Mouse (Mus musculus) kidney, embryonic 16.5 days (tissue): Measurements from ENCODE around the gene Fam214a. TPM values are rescaled to one million over a fixed set of nuclear protein-coding genes. Genes with fewer than 3 reads are reported as not detected.

Experiments
- ATAC-seq: fragments of 200-750 bp; cut with Nextera tagmentation; 2 replicates; pipeline ENCODE4 v1.8.0; 2017; ENCODE audit warnings: moderate TSS enrichment; ENCODE audit not compliant: low FRiP score, low TSS enrichment
- H3K27ac ChIP-seq: fragments of 300-500 bp; sonication (generic); 2 replicates; pipeline ENCODE4 v1.5.1; 2014; ENCODE audit warnings: low read length
- H3K27me3 ChIP-seq: fragments of 300-500 bp; sonication (generic); 2 replicates; pipeline ENCODE4 v1.6.1; 2014; ENCODE audit warnings: low read length, control low read depth, mixed read lengths; ENCODE audit not compliant: insufficient read depth
- H3K36me3 ChIP-seq: fragments of 300-500 bp; sonication (generic); 2 replicates; pipeline ENCODE4 v1.6.1; 2014; ENCODE audit warnings: low read length, control low read depth, mixed read lengths; ENCODE audit not compliant: insufficient read depth
- H3K4me1 ChIP-seq: fragments of 300-500 bp; sonication (generic); 2 replicates; pipeline ENCODE4 v1.6.1; 2014; ENCODE audit warnings: low read length, control low read depth, mixed read lengths; ENCODE audit not compliant: insufficient read depth
- H3K4me2 ChIP-seq: fragments of 300-500 bp; sonication (generic); replicated peaks from 2 replicates; pipeline ENCODE4 v1.6.1; 2014; ENCODE audit warnings: low read depth, low read length
- H3K4me3 ChIP-seq: fragments of 300-500 bp; sonication (generic); 2 replicates; pipeline ENCODE4 v1.5.1; 2014; ENCODE audit warnings: mild to moderate bottlenecking, low read length
- H3K9ac ChIP-seq: fragments of 300-500 bp; sonication (generic); replicated peaks from 2 replicates; pipeline ENCODE4 v1.6.1; 2014; ENCODE audit warnings: low read length
- H3K9me3 ChIP-seq: fragments of 300-500 bp; sonication (generic); 2 replicates; pipeline ENCODE4 v1.6.1; 2016; ENCODE audit warnings: low read length, control low read depth
- WGBS: fragments of 180-500 bp; shearing (Covaris S2); extraction: QIAGEN DNeasy Blood & Tissue Kit; methylation state at CpG from one replicate; pipeline ENCODE4 v1.1.7; 2014; 5-methylcytosine and 5-hydroxymethylcytosine counted together
- polyA plus RNA-seq: library from polyadenylated mRNA; unstranded; fragments of >200 nt; fragmentation: Nextera tagmentation; extraction: Ambion mirVana; gene quantifications from 2 replicates; pipeline ENCODE4 v1.2.1, GENCODE M21; 2015

Fam214a gene
- polyA plus RNA-seq, 1 experiment from 2014 or later, result 13.6 TPM

DNA sequence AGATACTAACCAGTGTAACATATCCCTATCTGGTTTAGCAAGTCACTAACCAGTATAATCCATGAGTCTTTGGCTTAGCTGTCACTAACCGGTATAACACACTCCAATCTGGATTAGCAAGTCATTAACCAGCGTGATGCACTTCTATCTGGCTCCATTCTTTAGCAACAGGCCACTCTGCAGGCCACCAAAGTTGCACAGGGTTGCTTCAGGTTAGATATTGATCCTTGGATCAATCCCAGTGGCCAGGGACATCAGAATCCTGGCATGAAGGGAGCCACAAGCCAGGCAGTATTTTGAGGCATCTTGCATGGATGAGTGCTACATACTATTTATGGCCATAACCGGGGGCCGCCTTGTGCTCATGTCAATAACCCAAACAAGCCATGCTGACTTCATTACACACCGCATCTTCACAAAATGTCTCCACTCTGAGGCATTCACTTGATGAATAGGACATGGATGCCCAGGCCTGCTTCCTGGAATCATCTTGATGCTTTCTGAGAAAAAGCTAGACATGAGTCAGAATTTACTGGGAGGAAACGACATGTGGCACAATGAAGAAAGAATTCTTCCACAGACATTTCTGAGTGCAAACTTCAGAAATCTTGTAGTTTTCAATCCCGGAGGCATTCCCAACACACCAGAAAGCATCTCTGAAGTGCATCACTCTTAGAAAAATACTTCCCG is 5.8 kb upstream of the Fam214a start:
- WGBS, result 89% methylated on average over 8 of the region's 8 CpGs
- H3K4me3 ChIP-seq, result no peak overlapping the region
- no peaks in the 10 kb centered on the region for H3K9me3 ChIP-seq
- no peak overlapping the region for H3K4me2 ChIP-seq
- no peak overlapping the region for H3K9ac ChIP-seq
- peaks cover 3% of the 10 kb centered on the region; the same call in 1 of the 2 replicates for H3K4me1 ChIP-seq
- no peaks in the 10 kb centered on the region for H3K27me3 ChIP-seq
- no peaks in the 10 kb centered on the region for H3K36me3 ChIP-seq
- ATAC-seq, result no peak
- no peak overlapping the region for H3K27ac ChIP-seq

GRCm38 (mm10) chr9:74951491-74951890 is 1.2 kb upstream of the Fam214a start:
- peaks cover 3% of the 10 kb centered on the region; the same call in 1 of the 2 replicates for H3K36me3 ChIP-seq
- H3K4me1 ChIP-seq, result peaks cover 16% of the 10 kb centered on the region
- 37% methylated on average over 3 of the region's 3 CpGs for WGBS
- H3K9me3 ChIP-seq, result no peaks in the 10 kb centered on the region
- H3K4me3 ChIP-seq, result no peak overlapping the region
- H3K27ac ChIP-seq, result no peak overlapping the region
- no peaks in the 10 kb centered on the region for H3K27me3 ChIP-seq
- ATAC-seq, result no peak
- H3K9ac ChIP-seq, result no peak overlapping the region
- H3K4me2 ChIP-seq, result no peak overlapping the region

DNA sequence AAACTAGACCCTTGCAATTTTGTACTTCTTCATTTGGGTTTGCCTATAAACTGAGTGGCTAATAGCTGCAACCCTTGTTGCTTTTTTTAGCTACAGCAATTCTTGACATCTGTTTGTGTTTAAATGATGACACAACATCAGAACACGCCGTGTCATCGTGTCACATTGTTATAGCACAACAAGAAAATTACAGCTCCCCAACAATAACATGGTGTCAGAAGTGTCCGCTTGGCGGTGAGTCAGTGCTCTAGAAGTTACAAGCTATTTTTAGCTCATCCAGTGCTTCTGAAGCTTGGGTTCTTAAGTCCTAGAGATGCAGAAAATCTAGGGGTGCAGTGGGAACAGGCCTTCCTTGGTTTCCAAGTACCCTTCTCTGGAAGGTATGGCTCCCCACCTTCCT is 578 bp upstream of the Fam214a start:
- 51% methylated on average over 5 of the region's 5 CpGs for WGBS
- no peak for ATAC-seq
- H3K4me1 ChIP-seq, result peaks cover 16% of the 10 kb centered on the region
- no peaks in the 10 kb centered on the region for H3K27me3 ChIP-seq
- H3K27ac ChIP-seq, result peak overlapping the region; percentile 95
- peaks cover 3% of the 10 kb centered on the region; the same call in 1 of the 2 replicates for H3K36me3 ChIP-seq
- no peaks in the 10 kb centered on the region for H3K9me3 ChIP-seq
- peak overlapping the region; percentile 85; the same call in 1 of the 2 replicates for H3K9ac ChIP-seq
- peak overlapping the region; percentile 94 for H3K4me3 ChIP-seq
- H3K4me2 ChIP-seq, result peak overlapping the region; percentile 84

- Histone ChIP-seq H3K27me3 (no peaks in the 10 kb centered on the region), H3K4me3 (peak overlapping the region; percentile 94), H3K9ac (peak overlapping the region; percentile 85), H3K4me2 (peak overlapping the region; percentile 84), H3K9me3 (no peaks in the 10 kb centered on the region), H3K36me3 (peaks cover 5% of the 10 kb centered on the region), H3K4me1 (peaks cover 16% of the 10 kb centered on the region), H3K27ac (peak overlapping the region; percentile 95)
- ATAC-seq, result peak; percentile 79; the same call in 1 of the 2 replicates
- WGBS, result 4% methylated on average over 29 of the region's 31 CpGs
Observed at GRCm38 (mm10) chr9:74953265-74953958, 728 bp downstream of the Fam214a start.

- peak overlapping the region; percentile 94 for H3K4me3 ChIP-seq
- H3K27ac ChIP-seq, result peak overlapping the region; percentile 95
- H3K4me2 ChIP-seq, result peak overlapping the region; percentile 84
- ATAC-seq, result no peak
- no peaks in the 10 kb centered on the region for H3K9me3 ChIP-seq
- H3K4me1 ChIP-seq, result peaks cover 16% of the 10 kb centered on the region
- peak overlapping the region; percentile 85 for H3K9ac ChIP-seq
- no peaks in the 10 kb centered on the region for H3K27me3 ChIP-seq
- WGBS, result 42% methylated on average over 2 of the region's 2 CpGs
- H3K36me3 ChIP-seq, result peaks cover 6% of the 10 kb centered on the region
Observed at GRCm38 (mm10) chr9:74953959-74954279, 1.2 kb downstream of the Fam214a start.

DNA sequence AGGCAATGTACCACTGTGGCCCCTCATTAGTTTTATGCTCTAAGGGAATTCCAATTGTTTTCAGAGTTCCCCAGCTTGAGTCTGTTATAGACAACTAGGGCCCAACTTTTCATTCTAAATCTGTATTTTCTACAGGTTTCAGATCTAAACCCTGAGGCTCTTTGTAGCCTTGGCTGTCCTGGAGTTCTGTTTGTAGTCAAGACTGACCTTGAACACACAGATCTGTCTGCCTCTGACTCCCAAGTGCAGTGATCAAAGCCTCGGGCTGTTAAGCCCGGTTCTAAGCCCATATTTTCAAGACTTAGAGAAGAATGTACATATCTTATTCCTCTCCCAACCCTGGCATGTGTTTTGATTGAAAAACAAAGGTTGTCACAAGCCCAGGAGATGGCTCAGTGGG is 1.7 kb downstream of the Fam214a start:
- ATAC-seq, result no peak
- no peak overlapping the region for H3K4me3 ChIP-seq
- H3K4me2 ChIP-seq, result peak overlapping the region; percentile 84; the same call in 1 of the 2 replicates

GRCm38 (mm10) chr9:74960630-74961029 is 7.9 kb downstream of the Fam214a start:
- Histone ChIP-seq H3K4me3 (no peak overlapping the region), H3K4me2 (no peak overlapping the region), H3K9ac (no peak overlapping the region), H3K27ac (no peak overlapping the region), H3K36me3 (peaks cover 9% of the 10 kb centered on the region), H3K4me1 (no peaks in the 10 kb centered on the region), H3K27me3 (no peaks in the 10 kb centered on the region), H3K9me3 (no peaks in the 10 kb centered on the region)
- 67% methylated on average over 6 of the region's 6 CpGs for WGBS
- ATAC-seq, result no peak

More for the DNA sequence above, 1.7 kb downstream of the Fam214a start:
- H3K27ac ChIP-seq, result no peak overlapping the region
- WGBS, result 71% methylated on average over 2 of the region's 2 CpGs
- peaks cover 6% of the 10 kb centered on the region for H3K36me3 ChIP-seq
- no peak overlapping the region for H3K9ac ChIP-seq
- H3K4me1 ChIP-seq, result peaks cover 16% of the 10 kb centered on the region
- no peaks in the 10 kb centered on the region for H3K9me3 ChIP-seq
- H3K27me3 ChIP-seq, result no peaks in the 10 kb centered on the region

DNA sequence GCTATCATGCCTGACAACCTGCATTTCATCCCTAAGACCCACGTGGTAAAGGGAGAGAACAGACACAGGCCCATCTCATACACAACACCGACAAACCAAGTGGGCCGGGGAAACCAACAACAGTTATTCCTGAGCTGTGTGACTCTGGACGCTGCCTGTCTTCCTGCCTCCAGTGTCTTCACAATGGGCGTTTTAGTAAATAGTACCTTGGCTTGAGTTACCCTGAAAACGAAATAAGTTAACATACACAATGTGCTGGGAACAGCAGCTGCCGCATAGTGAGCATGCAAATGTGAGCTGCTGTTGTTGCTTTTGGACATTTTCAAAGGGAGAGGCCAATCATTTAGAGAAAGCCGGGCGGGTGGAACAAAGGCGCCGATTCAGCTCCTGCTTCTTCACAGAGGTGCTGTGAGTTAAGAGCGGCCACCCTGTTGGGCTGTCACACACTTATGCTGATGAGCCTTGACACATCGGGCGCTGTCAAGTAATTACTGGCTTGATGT is 8.4 kb downstream of the Fam214a start:
- Histone ChIP-seq H3K4me2 (no peak overlapping the region), H3K4me1 (no peaks in the 10 kb centered on the region), H3K9ac (no peak overlapping the region), H3K9me3 (no peaks in the 10 kb centered on the region), H3K27me3 (no peaks in the 10 kb centered on the region), H3K27ac (no peak overlapping the region), H3K4me3 (no peak overlapping the region), H3K36me3 (peaks cover 7% of the 10 kb centered on the region)
- no peak for ATAC-seq
- WGBS, result 24% methylated on average over 14 of the region's 14 CpGs

DNA sequence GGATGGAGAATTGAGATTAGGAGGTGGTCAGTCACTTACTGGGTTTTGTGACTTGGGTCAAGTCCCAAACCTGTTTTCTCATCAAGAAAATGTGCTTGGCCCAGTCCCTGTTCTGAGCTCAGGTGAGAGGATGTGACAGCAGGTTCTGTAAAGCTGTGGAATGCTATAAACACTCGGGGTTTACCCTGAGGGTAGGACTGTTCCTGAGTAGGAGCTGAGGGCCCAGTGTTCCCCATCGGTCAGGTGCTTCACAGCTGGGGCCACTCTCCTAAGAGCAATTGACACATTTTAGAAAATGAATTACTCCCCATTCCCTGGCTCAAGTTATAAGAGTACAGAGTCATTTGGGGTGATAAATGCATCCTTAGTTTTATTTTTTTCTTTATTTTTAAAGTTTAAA is 11.3 kb downstream of the Fam214a start:
- Histone ChIP-seq H3K27ac (no peak overlapping the region), H3K4me2 (no peak overlapping the region)
- WGBS, result 78% methylated on average over 2 of the region's 2 CpGs

More for the DNA sequence above, 11.3 kb downstream of the Fam214a start:
- Histone ChIP-seq H3K36me3 (peaks cover 3% of the 10 kb centered on the region; the same call in 1 of the 2 replicates), H3K4me1 (no peaks in the 10 kb centered on the region), H3K27me3 (no peaks in the 10 kb centered on the region), H3K4me3 (no peak overlapping the region), H3K9me3 (no peaks in the 10 kb centered on the region), H3K9ac (no peak overlapping the region)
- no peak for ATAC-seq
